Mouse (Mus musculus) heart, postnatal 0 days (tissue): Measurements from ENCODE around the gene Naaladl2.

ENCODE experiments used
- CTCF ChIP-seq: IDR thresholded peaks from 2 replicates; pipeline ENCODE4 v1.5.1; 2016; ENCODE audit warnings: antibody characterized with exemption, control low read depth, low read depth
- EP300 ChIP-seq: IDR thresholded peaks from 2 replicates; pipeline ENCODE4 v1.6.1; 2016; ENCODE audit warnings: antibody characterized with exemption, low read depth

DNA sequence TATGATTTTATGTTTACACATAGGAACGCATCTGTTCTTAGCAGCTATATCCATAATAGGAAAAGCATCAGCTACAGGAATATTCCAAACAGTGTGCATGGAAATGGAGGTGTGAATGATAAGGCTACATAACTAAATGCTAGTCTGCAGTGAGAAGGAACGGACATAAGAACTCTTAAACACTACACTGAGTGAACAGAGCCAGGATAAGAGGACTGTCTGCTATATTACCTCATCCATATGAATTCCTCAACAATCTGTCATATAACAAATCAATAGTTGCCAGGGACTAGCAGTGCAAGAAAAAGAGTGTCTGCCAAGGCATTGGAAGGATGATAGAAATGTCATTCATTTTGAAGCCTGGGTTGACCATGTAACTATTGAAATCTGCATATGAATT is 51.1 kb downstream of the Naaladl2 start:
- no peak for TF ChIP-seq EP300
- no peak for TF ChIP-seq CTCF
